ENCODE assay signal across 7 mouse cellular contexts in genomic region chr11:57467159-57468110, GRCm38 (mm10). TPM values are rescaled to one million over a fixed set of nuclear protein-coding genes. Genes with fewer than 3 reads are reported as not detected.
A peak's percentile ranks its signal among the peaks of the same experiment; 100 is the strongest.
DNase-seq lines count a peak whose midpoint lies in the region; ATAC-seq lines count a peak whose summit lies in the region.

No protein-coding gene starts in this region.

- H3K27me3 ChIP-seq in hindbrain, embryonic 15.5 days = no peaks in the 10 kb centered on the region

- peak overlapping the region; percentile 7; the same call in 1 of the 2 replicates for H3K27ac ChIP-seq in hindbrain, embryonic 15.5 days (replicated peaks)

- no peaks in the 10 kb centered on the region for H3K36me3 ChIP-seq in hindbrain, embryonic 15.5 days

- DNase-seq in ZHBTc4 (ENCODE audit: low read depth, low spot score) = peak; percentile 82
- peak; percentile 9 for DNase-seq in cerebellum, adult 9-11 months
- DNase-seq in frontal cortex, postnatal 14 days (ENCODE audit: low spot score in 2 of 2) = peak; percentile 34 to 63
- peak; percentile 53 to 72 for DNase-seq in left cerebral cortex, adult 18-20 months (ENCODE audit: low spot score in 2 of 2)
- DNase-seq in right cerebral cortex, postnatal 25 days = peak; percentile 62

- peak; percentile 87; the same call in 1 of the 2 replicates for ATAC-seq in hindbrain, embryonic 15.5 days (ENCODE audit: low FRiP score, low read depth)
- ATAC-seq in megakaryocyte progenitor cell, adult 5-6 weeks (replicated peaks; ENCODE audit: poor library complexity) = peak; percentile 90

- no peak overlapping the region for H3K4me3 ChIP-seq in hindbrain, embryonic 15.5 days

- no peak overlapping the region for H3K9ac ChIP-seq in hindbrain, embryonic 15.5 days

- peaks cover 2% of the 10 kb centered on the region; the same call in 1 of the 2 replicates for H3K9me3 ChIP-seq in hindbrain, embryonic 15.5 days

- WGBS in hindbrain, embryonic 15.5 days = 53% methylated on average over 23 of the region's 23 CpGs

- H3K4me1 ChIP-seq in hindbrain, embryonic 15.5 days (replicated peaks) = peaks cover 4% of the 10 kb centered on the region; the same call in 1 of the 2 replicates

- peak overlapping the region; percentile 19; the same call in 1 of the 2 replicates for H3K4me2 ChIP-seq in hindbrain, embryonic 15.5 days

RNA-seq across cellular contexts. Expression of gene Fam114a2, which starts 51.0 kb away (rescaled TPM):
- polyA plus RNA-seq in hindbrain, embryonic 15.5 days (2015; fragmentation: Nextera tagmentation; extraction: Ambion mirVana) = 76.4 and 77.4 TPM in 2 replicates
- 10 to 100 TPM; 31.8 to 33.1 TPM for total RNA-seq in left cerebral cortex, adult 18-20 months (2021)
- total RNA-seq in megakaryocyte progenitor cell, adult 5-6 weeks (2015) = 38.7 and 39.8 TPM in 2 replicates
- 32.1 and 32.4 TPM in 2 replicates for total RNA-seq in megakaryocyte progenitor cell, adult 5-6 weeks (2017)

RNA-seq across cellular contexts. Expression of gene Mfap3, which starts 51.0 kb away (rescaled TPM):
- polyA plus RNA-seq in hindbrain, embryonic 15.5 days (2015; fragmentation: Nextera tagmentation; extraction: Ambion mirVana) = 56.5 and 59.5 TPM in 2 replicates
- total RNA-seq in left cerebral cortex, adult 18-20 months (2021) = 10 to 100 TPM; 24.6 to 29.3 TPM
- 24.0 and 25.7 TPM in 2 replicates for total RNA-seq in megakaryocyte progenitor cell, adult 5-6 weeks (2015)
- total RNA-seq in megakaryocyte progenitor cell, adult 5-6 weeks (2017) = 24.0 and 26.7 TPM in 2 replicates

Comparison
In these comparisons a context has a peak if more than half of its experiments do, and no peak if none do; other contexts are left out.
1. DNase-seq: peak in every context shown above with its lines; median percentile 82 in ZHBTc4; 62 in left cerebral cortex, adult 18-20 months; 62 in right cerebral cortex, postnatal 25 days; 48 in frontal cortex, postnatal 14 days; 9 in cerebellum, adult 9-11 months.